ENCODE assay signal across 13 mouse cellular contexts in the genomic region with DNA sequence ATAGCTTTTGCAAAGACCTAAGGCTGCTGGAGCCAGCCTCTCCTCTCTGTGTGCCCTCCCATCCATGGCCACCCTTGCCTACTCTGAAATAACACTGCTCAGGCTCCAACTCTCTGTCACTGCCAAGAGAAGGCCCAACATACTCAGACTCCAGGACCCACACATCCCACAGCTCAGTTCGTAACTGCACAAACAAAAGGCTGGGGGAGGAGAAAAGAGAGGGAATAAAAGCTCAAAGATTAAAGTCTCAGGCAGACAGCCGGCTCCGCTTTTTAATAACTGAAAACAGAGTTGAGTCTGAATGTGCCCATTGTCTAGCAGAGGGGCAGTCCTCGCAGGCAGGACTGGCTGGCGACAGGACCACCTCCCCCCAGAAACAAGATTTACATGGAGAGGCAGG. TPM values are rescaled to one million over a fixed set of nuclear protein-coding genes. Genes with fewer than 3 reads are reported as not detected.
DNase-seq lines count a peak whose midpoint lies in the region; ATAC-seq and TF ChIP-seq lines count a peak whose summit lies in the region.
"Had no signal": no experiment of that assay in that cellular context is flagged by ENCODE, and none has a peak within 500 bp of the region (broad histone marks: within the 10 kb centered on the region; RNA-seq: fewer than 3 reads in every experiment).

No protein-coding gene starts in this region.

- no peak overlapping the region for H3K4me2 ChIP-seq in kidney, embryonic 14.5 days (replicated peaks; ENCODE audit: low read depth, low read length)
- peak overlapping the region; percentile 24; the same call in 1 of the 2 replicates for H3K4me2 ChIP-seq in forebrain, embryonic 13.5 days
- no peak overlapping the region for H3K4me2 ChIP-seq in limb, embryonic 14.5 days (replicated peaks; ENCODE audit: low read depth, low read length, severe bottlenecking)

- WGBS in kidney, embryonic 14.5 days: 38% methylated on average over 5 of the region's 5 CpGs
- WGBS in embryonic facial prominence, embryonic 10.5 days: 17% methylated on average over 5 of the region's 5 CpGs
- 5% methylated on average over 5 of the region's 5 CpGs for WGBS in forebrain, embryonic 13.5 days
- whole genome bisulfite sequencing in limb, embryonic 14.5 days: 50% methylated on average over 5 of the region's 5 CpGs

- H3K27me3 ChIP-seq in kidney, embryonic 14.5 days (ENCODE audit: control insufficient read depth, insufficient read depth, low read length): no peaks in the 10 kb centered on the region
- H3K27me3 ChIP-seq in embryonic facial prominence, embryonic 10.5 days (replicated peaks; ENCODE audit: low read depth, poor library complexity, severe bottlenecking): no peaks in the 10 kb centered on the region
- H3K27me3 ChIP-seq in forebrain, embryonic 13.5 days: no peaks in the 10 kb centered on the region
- H3K27me3 ChIP-seq in limb, embryonic 14.5 days (ENCODE audit: control insufficient read depth, insufficient read depth, low read length): no peaks in the 10 kb centered on the region

- H3K27ac ChIP-seq in kidney, embryonic 14.5 days (ENCODE audit: low read depth, low read length): 0 out of 2 replicates have a peak overlapping the region, but pooled peaks have one; percentile 8
- peak overlapping the region; percentile 70 for H3K27ac ChIP-seq in embryonic facial prominence, embryonic 10.5 days (replicated peaks)
- peak overlapping the region; percentile 42; the same call in 1 of the 2 replicates for H3K27ac ChIP-seq in forebrain, embryonic 13.5 days
- H3K27ac ChIP-seq in limb, embryonic 14.5 days (replicated peaks; ENCODE audit: low read depth, low read length): no peak overlapping the region
- H3K27ac ChIP-seq: left cerebral cortex, adult 2 months had no signal

- no peak overlapping the region for H3K9ac ChIP-seq in kidney, embryonic 14.5 days (ENCODE audit: low read depth, low read length)
- no peak overlapping the region for H3K9ac ChIP-seq in forebrain, embryonic 13.5 days
- H3K9ac ChIP-seq in limb, embryonic 14.5 days (ENCODE audit: low read depth, low read length, severe bottlenecking): 0 out of 2 replicates have a peak overlapping the region, but pooled peaks have one; percentile 28

- H3K36me3 ChIP-seq in kidney, embryonic 14.5 days (ENCODE audit: control insufficient read depth, insufficient read depth, low read length): no peaks in the 10 kb centered on the region
- H3K36me3 ChIP-seq in embryonic facial prominence, embryonic 10.5 days (replicated peaks): no peaks in the 10 kb centered on the region
- H3K36me3 ChIP-seq in forebrain, embryonic 13.5 days (ENCODE audit: poor library complexity, severe bottlenecking): no peaks in the 10 kb centered on the region
- no peaks in the 10 kb centered on the region for H3K36me3 ChIP-seq in limb, embryonic 14.5 days (ENCODE audit: control insufficient read depth, insufficient read depth, low read length)

- no peaks in the 10 kb centered on the region for H3K9me3 ChIP-seq in kidney, embryonic 14.5 days (ENCODE audit: control insufficient read depth, low read length)
- no peaks in the 10 kb centered on the region for H3K9me3 ChIP-seq in embryonic facial prominence, embryonic 10.5 days
- no peaks in the 10 kb centered on the region for H3K9me3 ChIP-seq in forebrain, embryonic 13.5 days (replicated peaks)
- H3K9me3 ChIP-seq in limb, embryonic 14.5 days (ENCODE audit: control insufficient read depth, low read length): no peaks in the 10 kb centered on the region

- peaks cover 14% of the 10 kb centered on the region for H3K4me1 ChIP-seq in kidney, embryonic 14.5 days (ENCODE audit: control insufficient read depth, insufficient read depth, low read length)
- H3K4me1 ChIP-seq in embryonic facial prominence, embryonic 10.5 days: peaks cover 23% of the 10 kb centered on the region
- H3K4me1 ChIP-seq in forebrain, embryonic 13.5 days: peaks cover 16% of the 10 kb centered on the region
- peaks cover 10% of the 10 kb centered on the region for H3K4me1 ChIP-seq in limb, embryonic 14.5 days (ENCODE audit: control insufficient read depth, insufficient read depth, low read length)

- DNase-seq in kidney, postnatal 4 days: no peak
- DNase-seq in embryonic facial prominence, embryonic 10.5 days (ENCODE audit: low spot score): peak; percentile 36
- no peak for DNase-seq in limb, embryonic 14.5 days (ENCODE audit: low spot score)
- DNase-seq in left cerebral cortex, adult 8-10 months (ENCODE audit: low spot score in 2 of 2): no peak
- DNase-seq in thymus, postnatal 14 days: no peak
- DNase-seq: adrenal gland, adult 8-10 months; gastrocnemius, postnatal 25 days; heart, postnatal 10 days; kidney, postnatal 36 days; spleen, adult 18-20 months had no signal

- no peak overlapping the region for H3K4me3 ChIP-seq in kidney, embryonic 14.5 days (ENCODE audit: low read length)
- 0 out of 2 replicates have a peak overlapping the region, but pooled peaks have one; percentile 17 for H3K4me3 ChIP-seq in embryonic facial prominence, embryonic 10.5 days
- H3K4me3 ChIP-seq in forebrain, embryonic 13.5 days: no peak overlapping the region
- no peak overlapping the region for H3K4me3 ChIP-seq in limb, embryonic 14.5 days (replicated peaks; ENCODE audit: low read length)
- H3K4me3 ChIP-seq: left cerebral cortex, adult 2 months had no signal

- TF ChIP-seq POLR2A in limb, embryonic 14.5 days (IDR thresholded peaks at IDR 0.05; ENCODE audit: borderline replicate concordance, extremely low read depth, insufficient read depth, insufficient read length): no peak

- peak; percentile 28; the same call in 1 of the 2 replicates for ATAC-seq in kidney, embryonic 14.5 days (ENCODE audit: low FRiP score, low TSS enrichment)
- peak; percentile 69; the same call in 1 of the 2 replicates for ATAC-seq in forebrain, embryonic 13.5 days
- ATAC-seq in limb, embryonic 14.5 days (ENCODE audit: low FRiP score, low read depth): no peak

RNA-seq across cellular contexts. Expression of gene Eefsec, which starts 36.8 kb away (rescaled TPM):
- polyA plus RNA-seq in kidney, embryonic 14.5 days (2014; fragmentation: Nextera tagmentation; extraction: Ambion mirVana): 49.1 and 49.3 TPM in 2 replicates
- polyA plus RNA-seq in embryonic facial prominence, embryonic 10.5 days (2016; fragmentation: Nextera tagmentation; extraction: Ambion mirVana): 44.6 and 45.0 TPM in 2 replicates
- polyA plus RNA-seq in forebrain, embryonic 13.5 days (2015; fragmentation: Nextera tagmentation; extraction: Ambion mirVana): 31.1 and 36.1 TPM in 2 replicates
- 23.0 and 32.4 TPM in 2 replicates for polyA plus RNA-seq in limb, embryonic 14.5 days (2012; rRNA removed)
- 38.2 and 51.9 TPM in 2 replicates for polyA plus RNA-seq in limb, embryonic 14.5 days (2014; fragmentation: Nextera tagmentation; extraction: Ambion mirVana)
- 10 to 100 TPM; 19.5 to 24.6 (median 23.4) TPM for total RNA-seq in left cerebral cortex, adult 8-10 months (2022)

RNA-seq across cellular contexts. Expression of gene Ruvbl1, which starts 55.7 kb away (rescaled TPM):
- 184 and 185 TPM in 2 replicates for polyA plus RNA-seq in kidney, embryonic 14.5 days (2014; fragmentation: Nextera tagmentation; extraction: Ambion mirVana)
- 215 and 227 TPM in 2 replicates for polyA plus RNA-seq in embryonic facial prominence, embryonic 10.5 days (2016; fragmentation: Nextera tagmentation; extraction: Ambion mirVana)
- polyA plus RNA-seq in forebrain, embryonic 13.5 days (2015; fragmentation: Nextera tagmentation; extraction: Ambion mirVana): 140 and 144 TPM in 2 replicates
- 67.4 and 79.9 TPM in 2 replicates for polyA plus RNA-seq in limb, embryonic 14.5 days (2012; rRNA removed)
- polyA plus RNA-seq in limb, embryonic 14.5 days (2014; fragmentation: Nextera tagmentation; extraction: Ambion mirVana): 120 and 130 TPM in 2 replicates
- 10 to 100 TPM; 36.1 to 41.9 (median 40.9) TPM for total RNA-seq in left cerebral cortex, adult 8-10 months (2022)
